Mouse (Mus musculus): ENCODE results near the gene Snrnp27.

Gene Snrnp27

GRCm38 (mm10) chr6:86665076-86665475, 19.2 kb downstream of the Snrnp27 start:
- DNase-seq (ENCODE audit: low spot score) = no peak

GRCm38 (mm10) chr6:86660161-86660877, 24.0 kb downstream of the Snrnp27 start:
- DNase-seq (ENCODE audit: low spot score) = no peak

- no peak for DNase-seq (ENCODE audit: low spot score)
Measured at GRCm38 (mm10) chr6:86658501-86658900, 25.8 kb downstream of the Snrnp27 start.

- no peak for DNase-seq (ENCODE audit: low spot score)
Measured at GRCm38 (mm10) chr6:86654270-86654916, 29.9 kb downstream of the Snrnp27 start.

GRCm38 (mm10) chr6:86653026-86653425, 31.3 kb downstream of the Snrnp27 start:
- no peak for DNase-seq (ENCODE audit: low spot score)

- no peak for DNase-seq (ENCODE audit: low spot score)
Measured at GRCm38 (mm10) chr6:86646143-86646542, 38.2 kb downstream of the Snrnp27 start.

GRCm38 (mm10) chr6:86645551-86645950, 38.8 kb downstream of the Snrnp27 start:
- DNase-seq (ENCODE audit: low spot score) = no peak

GRCm38 (mm10) chr6:86644775-86645400, 39.4 kb downstream of the Snrnp27 start:
- no peak for DNase-seq (ENCODE audit: low spot score)

GRCm38 (mm10) chr6:86641716-86642115, 42.6 kb downstream of the Snrnp27 start:
- no peak for DNase-seq (ENCODE audit: low spot score)

- no peak for DNase-seq (ENCODE audit: low spot score)
Measured at GRCm38 (mm10) chr6:86640776-86641175, 43.5 kb downstream of the Snrnp27 start.

- no peak for DNase-seq (ENCODE audit: low spot score)
Measured at GRCm38 (mm10) chr6:86640161-86640560, 44.2 kb downstream of the Snrnp27 start.

- no peak for DNase-seq (ENCODE audit: low spot score)
Measured at GRCm38 (mm10) chr6:86639180-86640160, 44.9 kb downstream of the Snrnp27 start.

- no peak for DNase-seq (ENCODE audit: low spot score)
Measured at GRCm38 (mm10) chr6:86638434-86638833, 45.9 kb downstream of the Snrnp27 start.

GRCm38 (mm10) chr6:86637860-86638259, 46.5 kb downstream of the Snrnp27 start:
- DNase-seq (ENCODE audit: low spot score) = no peak

GRCm38 (mm10) chr6:86637171-86637835, 47.0 kb downstream of the Snrnp27 start:
- no peak for DNase-seq (ENCODE audit: low spot score)

GRCm38 (mm10) chr6:86636495-86636894, 47.8 kb downstream of the Snrnp27 start:
- DNase-seq (ENCODE audit: low spot score) = no peak

- no peak for DNase-seq (ENCODE audit: low spot score)
Measured at GRCm38 (mm10) chr6:86630141-86630540, 54.2 kb downstream of the Snrnp27 start.

- no peak for DNase-seq (ENCODE audit: low spot score)
Measured at GRCm38 (mm10) chr6:86627946-86628345, 56.4 kb downstream of the Snrnp27 start, which contains the start of gene Asprv1. Gene Asprv1, plus strand, starts transcription at chr6:86628164.

All from ovary, postnatal 10 days (tissue).